In genomic region chr19:3436840-3437239, GRCm38 (mm10) we compare ENCODE assay signal across 10 mouse cellular contexts. TPM values are rescaled to one million over a fixed set of nuclear protein-coding genes. Genes with fewer than 3 reads are reported as not detected.
DNase-seq lines count a peak whose midpoint lies in the region; ATAC-seq and TF ChIP-seq lines count a peak whose summit lies in the region.
"Had no signal": no experiment of that assay in that cellular context is flagged by ENCODE, and none has a peak within 500 bp of the region (broad histone marks: within the 10 kb centered on the region; RNA-seq: fewer than 3 reads in every experiment).

No protein-coding gene starts in this region.

- intact Hi-C loops in heart, postnatal 25 days (cut with DNase I), result no loop called here

- no peak for DNase-seq in heart, postnatal 25 days (ENCODE audit: low spot score)
- DNase-seq in CD4-positive helper T cell, adult 2 months (ENCODE audit: low read depth, low spot score), result peak; percentile 29
- peak; percentile 43 for DNase-seq in liver, embryonic 13.5 days
- DNase-seq in stomach, postnatal 0 days (ENCODE audit: low spot score), result peak; percentile 58
- no peak for DNase-seq in right cerebral cortex, postnatal 10 days (ENCODE audit: low spot score in 2 of 2)
- no peak for DNase-seq in cerebellum, adult 11-12 months

- 0 out of 2 replicates have a peak, but pooled peaks have one; percentile 41 for ATAC-seq in heart, embryonic 15.5 days (replicated peaks; ENCODE audit: insufficient number of reproducible peaks, insufficient read depth, low FRiP score, low read depth)
- ATAC-seq in liver, embryonic 13.5 days (ENCODE audit: low read depth), result peak; percentile 39; the same call in 1 of the 2 replicates
- ATAC-seq in stomach, postnatal 0 days (ENCODE audit: low FRiP score, low TSS enrichment), result 0 out of 2 replicates have a peak, but pooled peaks have one; percentile 43

- TF ChIP-seq POLR2A in bone marrow macrophage, adult 2 months (IDR thresholded peaks at IDR 0.05; ENCODE audit: borderline replicate concordance, low read depth, low read length), result no peak

- H3K27me3 ChIP-seq in heart, embryonic 15.5 days, result no peaks in the 10 kb centered on the region; the same call in 1 of the 2 replicates
- no peaks in the 10 kb centered on the region for H3K27me3 ChIP-seq in liver, embryonic 13.5 days
- H3K27me3 ChIP-seq in stomach, postnatal 0 days (ENCODE audit: control insufficient read depth, insufficient read depth, low read length), result no peaks in the 10 kb centered on the region
- H3K27me3 ChIP-seq: embryonic facial prominence, embryonic 13.5 days had no signal

- H3K36me3 ChIP-seq in heart, embryonic 15.5 days, result no peaks in the 10 kb centered on the region
- H3K36me3 ChIP-seq in liver, embryonic 13.5 days, result no peaks in the 10 kb centered on the region
- no peaks in the 10 kb centered on the region for H3K36me3 ChIP-seq in stomach, postnatal 0 days (ENCODE audit: control insufficient read depth, insufficient read depth, low read length)
- H3K36me3 ChIP-seq: embryonic facial prominence, embryonic 13.5 days had no signal

- WGBS in heart, embryonic 15.5 days, result 47% methylated on average over 9 of the region's 9 CpGs
- WGBS in liver, embryonic 13.5 days (ENCODE audit: insufficient replicate concordance), result 40% methylated on average over 9 of the region's 9 CpGs
- 51% methylated on average over 9 of the region's 9 CpGs for WGBS in stomach, postnatal 0 days

- H3K4me2 ChIP-seq in heart, embryonic 15.5 days, result no peak overlapping the region
- H3K4me2 ChIP-seq in liver, embryonic 13.5 days, result no peak overlapping the region
- no peak overlapping the region for H3K4me2 ChIP-seq in stomach, postnatal 0 days (replicated peaks; ENCODE audit: low read depth)
- H3K4me2 ChIP-seq: embryonic facial prominence, embryonic 13.5 days had no signal

- TF ChIP-seq CTCF in bone marrow macrophage, adult 2 months (IDR thresholded peaks at IDR 0.05; ENCODE audit: low read depth, low read length), result peak; percentile 55; the same call in 1 of the 2 replicates
- peak; percentile 66 for TF ChIP-seq CTCF in stomach, postnatal 0 days (IDR thresholded peaks at IDR 0.05; ENCODE audit: low read depth)

- no peak overlapping the region for H3K4me3 ChIP-seq in heart, embryonic 15.5 days
- no peak overlapping the region for H3K4me3 ChIP-seq in bone marrow macrophage, adult 2 months (ENCODE audit: insufficient read depth, low read length)
- H3K4me3 ChIP-seq in liver, embryonic 13.5 days (replicated peaks), result no peak overlapping the region
- no peak overlapping the region for H3K4me3 ChIP-seq in stomach, postnatal 0 days (ENCODE audit: low read depth, low read length)
- H3K4me3 ChIP-seq: embryonic facial prominence, embryonic 13.5 days had no signal

- H3K4me1 ChIP-seq in heart, embryonic 15.5 days (replicated peaks), result no peaks in the 10 kb centered on the region
- H3K4me1 ChIP-seq in bone marrow macrophage, adult 2 months (ENCODE audit: control insufficient read depth, insufficient read depth, low read length), result no peaks in the 10 kb centered on the region
- H3K4me1 ChIP-seq in liver, embryonic 13.5 days (replicated peaks), result no peaks in the 10 kb centered on the region; the same call in 1 of the 2 replicates
- H3K4me1 ChIP-seq in stomach, postnatal 0 days (replicated peaks; ENCODE audit: control insufficient read depth, insufficient read depth), result no peaks in the 10 kb centered on the region

- no peak overlapping the region for H3K27ac ChIP-seq in heart, embryonic 15.5 days
- no peak overlapping the region for H3K27ac ChIP-seq in bone marrow macrophage, adult 2 months (ENCODE audit: insufficient read depth, low read depth, low read length)
- H3K27ac ChIP-seq in liver, embryonic 13.5 days, result no peak overlapping the region
- H3K27ac ChIP-seq in stomach, postnatal 0 days (replicated peaks), result no peak overlapping the region
- H3K27ac ChIP-seq: embryonic facial prominence, embryonic 13.5 days; macrophage had no signal

- H3K9ac ChIP-seq in heart, embryonic 15.5 days, result no peak overlapping the region
- no peak overlapping the region for H3K9ac ChIP-seq in liver, embryonic 13.5 days
- H3K9ac ChIP-seq in stomach, postnatal 0 days (ENCODE audit: low read length), result no peak overlapping the region
- H3K9ac ChIP-seq: embryonic facial prominence, embryonic 13.5 days had no signal

- no peaks in the 10 kb centered on the region for H3K9me3 ChIP-seq in heart, embryonic 15.5 days (replicated peaks)
- no peaks in the 10 kb centered on the region for H3K9me3 ChIP-seq in liver, embryonic 13.5 days (replicated peaks)
- no peaks in the 10 kb centered on the region for H3K9me3 ChIP-seq in stomach, postnatal 0 days (ENCODE audit: control insufficient read depth, low read length)
- H3K9me3 ChIP-seq: embryonic facial prominence, embryonic 13.5 days had no signal

- no peak for TF ChIP-seq EP300 in stomach, postnatal 0 days (optimal IDR thresholded peaks at IDR 0.05)

RNA-seq across cellular contexts. Expression of gene Gal, which starts 22.5 kb away (rescaled TPM):
- 6.2 and 7.5 TPM in 2 replicates for polyA plus RNA-seq in heart, embryonic 15.5 days (2015; fragmentation: Nextera tagmentation; extraction: Ambion mirVana)
- total RNA-seq in heart, postnatal 25 days (2021), result not detected
- polyA plus RNA-seq in bone marrow macrophage, adult 2 months (2012; ENCODE audit: insufficient read depth, insufficient read length, missing spikeins), result not detected in 2 replicates
- polyA plus RNA-seq in liver, embryonic 13.5 days (2015; fragmentation: Nextera tagmentation; extraction: Ambion mirVana), result 0.14 TPM in 1 of 2 replicates, not detected in the other
- 10.2 and 11.8 TPM in 2 replicates for polyA plus RNA-seq in stomach, postnatal 0 days (2015; fragmentation: Nextera tagmentation; extraction: Ambion mirVana)
- polyA plus RNA-seq: macrophage had no signal

RNA-seq across cellular contexts. Expression of gene Tesmin, which starts 48.2 kb away (rescaled TPM):
- 0.69 and 1.5 TPM in 2 replicates for polyA plus RNA-seq in heart, embryonic 15.5 days (2015; fragmentation: Nextera tagmentation; extraction: Ambion mirVana)
- total RNA-seq in heart, postnatal 25 days (2021), result 1 to 10 TPM; 3.9 to 4.2 TPM
- polyA plus RNA-seq in bone marrow macrophage, adult 2 months (2012; ENCODE audit: insufficient read depth, insufficient read length, missing spikeins), result 0.97 and 1.1 TPM in 2 replicates
- polyA plus RNA-seq in liver, embryonic 13.5 days (2015; fragmentation: Nextera tagmentation; extraction: Ambion mirVana), result 0.17 and 0.28 TPM in 2 replicates
- polyA plus RNA-seq in stomach, postnatal 0 days (2015; fragmentation: Nextera tagmentation; extraction: Ambion mirVana), result 0.34 and 0.48 TPM in 2 replicates

Comparison
In these comparisons a context has a peak if more than half of its experiments do, and no peak if none do; other contexts are left out.
1. DNase-seq: peak in CD4-positive helper T cell, adult 2 months (single experiment), liver, embryonic 13.5 days (single experiment) and stomach, postnatal 0 days (single experiment); none in heart, postnatal 25 days (single experiment), right cerebral cortex, postnatal 10 days (0 of 2) and cerebellum, adult 11-12 months (single experiment).
2. Peak in every context shown above with its lines, with median percentiles within 50 percentile points of each other: ATAC-seq.